Mouse (Mus musculus): ENCODE measurements around the gene Kcnh3. TPM values are rescaled to one million over a fixed set of nuclear protein-coding genes. Genes with fewer than 3 reads are reported as not detected.

The Kcnh3 gene
- polyA plus RNA-seq (2014; fragmentation: Illumina TruSeq; extraction: RNeasy Lipid Tissue Mini Kit (QIAGEN cat#74804); ENCODE audit: low read depth, low replicate concordance) = 35.0 TPM

GRCm38 (mm10) chr15:99224208-99224911 is at the start of gene Kcnh3:
TSS of gene Kcnh3 (plus strand) at chr15:99224861.

GRCm38 (mm10) chr15:99251626-99252380 is 27.1 kb downstream of the Kcnh3 start, which contains the start of gene Mcrs1:
TSS of gene Mcrs1 (minus strand) at chr15:99251961.

Other genes starting within 250 kb of the Kcnh3 start
- gene Tuba1c, start 195.0 kb upstream of the Kcnh3 start, polyA plus RNA-seq (2014; fragmentation: Illumina TruSeq; extraction: RNeasy Lipid Tissue Mini Kit (QIAGEN cat#74804); ENCODE audit: low read depth, low replicate concordance) = 81.1 TPM
- 0.45 TPM for gene Prph, start 169.7 kb upstream of the Kcnh3 start, polyA plus RNA-seq (2014; fragmentation: Illumina TruSeq; extraction: RNeasy Lipid Tissue Mini Kit (QIAGEN cat#74804); ENCODE audit: low read depth, low replicate concordance)
- 1.6 TPM for gene Troap, start 150.3 kb upstream of the Kcnh3 start, polyA plus RNA-seq (2014; fragmentation: Illumina TruSeq; extraction: RNeasy Lipid Tissue Mini Kit (QIAGEN cat#74804); ENCODE audit: low read depth, low replicate concordance)
- gene C1ql4, start 137.0 kb upstream of the Kcnh3 start, polyA plus RNA-seq (2014; fragmentation: Illumina TruSeq; extraction: RNeasy Lipid Tissue Mini Kit (QIAGEN cat#74804); ENCODE audit: low read depth, low replicate concordance) = 2.6 TPM
- 6.5 TPM for gene Dnajc22, start 131.7 kb upstream of the Kcnh3 start, polyA plus RNA-seq (2014; fragmentation: Illumina TruSeq; extraction: RNeasy Lipid Tissue Mini Kit (QIAGEN cat#74804); ENCODE audit: low read depth, low replicate concordance)
- 15.8 TPM for gene Spats2, start 98.9 kb upstream of the Kcnh3 start, polyA plus RNA-seq (2014; fragmentation: Illumina TruSeq; extraction: RNeasy Lipid Tissue Mini Kit (QIAGEN cat#74804); ENCODE audit: low read depth, low replicate concordance)
- gene Mcrs1, start 27.1 kb downstream of the Kcnh3 start, polyA plus RNA-seq (2014; fragmentation: Illumina TruSeq; extraction: RNeasy Lipid Tissue Mini Kit (QIAGEN cat#74804); ENCODE audit: low read depth, low replicate concordance) = 47.2 TPM
- gene Prpf40b, start 70.2 kb downstream of the Kcnh3 start, polyA plus RNA-seq (2014; fragmentation: Illumina TruSeq; extraction: RNeasy Lipid Tissue Mini Kit (QIAGEN cat#74804); ENCODE audit: low read depth, low replicate concordance) = 53.9 TPM
- gene Fam186b, start 71.0 kb downstream of the Kcnh3 start, polyA plus RNA-seq (2014; fragmentation: Illumina TruSeq; extraction: RNeasy Lipid Tissue Mini Kit (QIAGEN cat#74804); ENCODE audit: low read depth, low replicate concordance) = 1.6 TPM
- 20.8 TPM for gene Fmnl3, start 145.6 kb downstream of the Kcnh3 start, polyA plus RNA-seq (2014; fragmentation: Illumina TruSeq; extraction: RNeasy Lipid Tissue Mini Kit (QIAGEN cat#74804); ENCODE audit: low read depth, low replicate concordance)
- 638 TPM for gene Tmbim6, start 168.0 kb downstream of the Kcnh3 start, polyA plus RNA-seq (2014; fragmentation: Illumina TruSeq; extraction: RNeasy Lipid Tissue Mini Kit (QIAGEN cat#74804); ENCODE audit: low read depth, low replicate concordance)
- 4.5 TPM for gene Nckap5l, start 232.9 kb downstream of the Kcnh3 start, polyA plus RNA-seq (2014; fragmentation: Illumina TruSeq; extraction: RNeasy Lipid Tissue Mini Kit (QIAGEN cat#74804); ENCODE audit: low read depth, low replicate concordance)
- 7.4 TPM for gene Bcdin3d, start 249.9 kb downstream of the Kcnh3 start, polyA plus RNA-seq (2014; fragmentation: Illumina TruSeq; extraction: RNeasy Lipid Tissue Mini Kit (QIAGEN cat#74804); ENCODE audit: low read depth, low replicate concordance)

Measured in adipose tissue, adult 10 weeks (tissue).